Mouse (Mus musculus) limb, embryonic 13.5 days (tissue): ENCODE data around the gene Vav2. TPM values are rescaled to one million over a fixed set of nuclear protein-coding genes. Genes with fewer than 3 reads are reported as not detected.

Source experiments
- ATAC-seq: fragments of 200-750 bp; cut with Nextera tagmentation; 2 replicates; pipeline ENCODE4 v1.8.0; 2017; ENCODE audit warnings: low read depth, moderate number of reproducible peaks, moderate TSS enrichment; ENCODE audit not compliant: low FRiP score
- H3K27ac ChIP-seq: fragments of 300-500 bp; sonication (generic); 2 replicates; pipeline ENCODE4 v1.5.1; 2015; ENCODE audit warnings: inconsistent platforms, mild to moderate bottlenecking, moderate library complexity
- H3K27me3 ChIP-seq: fragments of 300-500 bp; sonication (generic); 2 replicates; pipeline ENCODE4 v1.6.1; 2015; ENCODE audit warnings: mild to moderate bottlenecking, inconsistent platforms
- H3K36me3 ChIP-seq: fragments of 300-500 bp; sonication (generic); 2 replicates; pipeline ENCODE4 v1.6.1; 2015; ENCODE audit warnings: inconsistent platforms, mild to moderate bottlenecking, moderate library complexity
- H3K4me1 ChIP-seq: fragments of 300-500 bp; sonication (generic); 2 replicates; pipeline ENCODE4 v1.6.1; 2015; ENCODE audit warnings: inconsistent platforms
- H3K4me2 ChIP-seq: fragments of 300-500 bp; sonication (generic); replicated peaks from 2 replicates; pipeline ENCODE4 v1.6.1; 2015; ENCODE audit warnings: inconsistent platforms, mild to moderate bottlenecking, moderate library complexity
- H3K4me3 ChIP-seq: fragments of 300-500 bp; sonication (generic); 2 replicates; pipeline ENCODE4 v1.5.1; 2015; ENCODE audit warnings: moderate library complexity, mild to moderate bottlenecking, inconsistent platforms
- H3K9ac ChIP-seq: fragments of 300-500 bp; sonication (generic); 2 replicates; pipeline ENCODE4 v1.6.1; 2015; ENCODE audit warnings: mild to moderate bottlenecking, inconsistent platforms
- H3K9me3 ChIP-seq: fragments of 300-500 bp; sonication (generic); 2 replicates; pipeline ENCODE4 v1.6.1; 2016; ENCODE audit warnings: inconsistent platforms
- WGBS: fragments of 180-500 bp; shearing (Covaris S2); methylation state at CpG from one replicate; pipeline ENCODE4 v1.1.7; 2015; 5-methylcytosine and 5-hydroxymethylcytosine counted together
- polyA plus RNA-seq: library from polyadenylated mRNA; unstranded; fragments of >200 nt; fragmentation: Nextera tagmentation; extraction: Ambion mirVana; gene quantifications from 2 replicates; pipeline ENCODE4 v1.2.1, GENCODE M21; 2015

Vav2 gene
- polyA plus RNA-seq, 1 experiment from 2014 or later: 5.7 TPM

DNA sequence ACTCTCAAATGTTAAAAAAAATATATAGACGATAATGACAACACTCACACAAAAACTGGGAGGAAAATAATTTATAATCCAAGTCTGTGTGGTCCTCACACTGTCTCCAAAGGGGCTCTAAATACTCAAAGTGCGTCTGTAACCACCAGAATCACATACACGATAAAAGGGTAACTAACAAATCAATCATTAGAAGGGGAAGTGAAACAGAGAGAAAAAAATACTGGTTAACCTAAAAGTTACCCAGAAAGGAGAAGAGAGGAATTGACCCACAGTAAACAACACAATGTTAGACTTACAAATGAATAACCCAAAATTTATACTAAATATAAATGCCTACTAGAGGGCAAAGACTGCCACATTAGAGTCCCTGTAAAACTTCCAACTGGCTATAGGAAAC, 161.0 kb downstream of the Vav2 start:
- Histone ChIP-seq H3K27ac (no peak overlapping the region), H3K36me3 (peaks cover 84% of the 10 kb centered on the region), H3K27me3 (no peaks in the 10 kb centered on the region), H3K4me1 (no peaks in the 10 kb centered on the region), H3K4me3 (no peak overlapping the region), H3K4me2 (no peak overlapping the region), H3K9ac (no peak overlapping the region), H3K9me3 (no peaks in the 10 kb centered on the region)
- no peak for ATAC-seq
- WGBS: 80% methylated on average over 3 of the region's 3 CpGs

DNA sequence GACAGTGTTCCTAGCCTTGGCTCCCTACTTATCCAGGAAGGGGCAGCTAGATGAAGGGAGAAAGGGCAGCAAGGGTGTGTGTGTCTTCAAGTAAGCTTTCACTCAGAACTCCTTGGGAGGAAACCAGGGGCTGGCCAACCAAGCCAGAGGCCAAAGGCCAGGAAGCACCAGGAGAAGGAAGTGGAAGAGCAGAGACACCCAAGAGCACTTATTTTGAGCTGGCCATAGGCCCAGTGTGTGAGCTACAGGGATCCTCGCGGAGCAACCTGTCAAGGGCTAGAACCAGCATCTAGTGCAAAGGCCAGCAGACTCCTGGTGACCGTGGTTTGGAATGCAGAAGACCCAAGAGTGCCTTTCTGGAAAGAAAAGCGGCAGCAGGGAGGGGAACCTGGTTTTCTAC, 163.8 kb downstream of the Vav2 start:
- H3K36me3 ChIP-seq: peaks cover 56% of the 10 kb centered on the region
- no peaks in the 10 kb centered on the region for H3K9me3 ChIP-seq
- no peak overlapping the region for H3K4me3 ChIP-seq
- no peak overlapping the region for H3K27ac ChIP-seq
- no peaks in the 10 kb centered on the region for H3K27me3 ChIP-seq
- ATAC-seq: no peak
- 88% methylated on average over 4 of the region's 4 CpGs for WGBS
- H3K4me2 ChIP-seq: no peak overlapping the region
- no peaks in the 10 kb centered on the region for H3K4me1 ChIP-seq
- H3K9ac ChIP-seq: no peak overlapping the region; the same call in 1 of the 2 replicates

DNA sequence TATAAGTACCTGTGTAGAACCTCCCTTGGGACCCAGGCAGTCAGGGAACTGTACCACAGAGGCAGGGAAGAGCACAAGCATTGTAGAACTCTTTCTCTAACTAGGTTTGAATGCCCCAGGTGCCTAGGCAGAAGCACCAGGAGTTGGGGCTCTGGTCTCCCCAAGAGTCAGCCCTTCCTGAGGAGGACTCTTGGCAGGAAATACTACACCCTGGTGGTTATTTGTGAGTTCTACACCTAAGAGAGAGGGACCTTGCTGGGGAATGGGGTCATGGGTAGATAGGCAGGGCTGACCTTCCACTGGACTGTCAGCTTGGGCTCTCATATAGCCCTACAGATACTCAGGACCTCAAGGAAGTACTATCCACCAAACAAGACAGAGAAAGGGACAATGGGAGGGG, 175.4 kb downstream of the Vav2 start:
- H3K4me1 ChIP-seq: peaks cover 17% of the 10 kb centered on the region
- no peak for ATAC-seq
- H3K4me2 ChIP-seq: no peak overlapping the region
- H3K27ac ChIP-seq: no peak overlapping the region
- no peaks in the 10 kb centered on the region for H3K9me3 ChIP-seq
- H3K27me3 ChIP-seq: no peaks in the 10 kb centered on the region
- no peak overlapping the region for H3K9ac ChIP-seq
- H3K4me3 ChIP-seq: no peak overlapping the region
- no peaks in the 10 kb centered on the region for H3K36me3 ChIP-seq

GRCm38 (mm10) chr2:27248211-27248610, 178.6 kb downstream of the Vav2 start, which contains the start of gene Sardh:
TSS of gene Sardh (minus strand) at chr2:27248337.
- no peak within 1 kb of the TSS for H3K9ac ChIP-seq
- H3K27me3 ChIP-seq: no peaks in the 10 kb centered on the region
- no peaks in the 10 kb centered on the region for H3K36me3 ChIP-seq
- H3K4me2 ChIP-seq: peak within 1 kb of the TSS; percentile 53
- 74% methylated on average over 2 of the region's 2 CpGs for WGBS
- peak within 1 kb of the TSS; percentile 72; the same call in 1 of the 2 replicates for H3K27ac ChIP-seq
- no peak within 1 kb of the TSS for H3K4me3 ChIP-seq
- ATAC-seq: no peak
- H3K9me3 ChIP-seq: no peaks in the 10 kb centered on the region
- H3K4me1 ChIP-seq: peaks cover 19% of the 10 kb centered on the region

DNA sequence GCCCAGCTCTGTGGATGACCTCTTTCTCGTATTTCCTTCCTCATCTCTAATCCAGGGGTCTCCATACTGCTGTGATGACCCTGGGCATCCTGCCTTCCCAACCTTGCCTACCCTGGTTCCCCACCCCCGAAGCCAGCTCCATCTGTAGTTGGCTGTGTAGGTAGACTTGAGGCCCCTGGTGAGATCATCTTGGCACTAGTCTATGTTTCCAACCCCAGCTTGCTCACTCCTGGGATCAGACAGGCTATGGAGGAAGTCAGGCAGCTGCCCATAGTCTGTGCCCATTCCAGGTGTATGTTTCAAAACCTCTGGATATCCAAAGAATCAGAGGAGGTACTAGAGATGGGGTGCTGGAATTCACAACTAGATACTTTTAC, 179.4 kb downstream of the Vav2 start:
- peak overlapping the region; percentile 72; the same call in 1 of the 2 replicates for H3K27ac ChIP-seq
- peaks cover 19% of the 10 kb centered on the region for H3K4me1 ChIP-seq
- H3K9me3 ChIP-seq: no peaks in the 10 kb centered on the region
- H3K4me3 ChIP-seq: no peak overlapping the region
- no peak; the same call in 1 of the 2 replicates for ATAC-seq
- H3K9ac ChIP-seq: no peak overlapping the region
- no peaks in the 10 kb centered on the region for H3K36me3 ChIP-seq
- H3K27me3 ChIP-seq: no peaks in the 10 kb centered on the region
- 51% methylated on average over 2 of the region's 2 CpGs for WGBS
- H3K4me2 ChIP-seq: peak overlapping the region; percentile 53

DNA sequence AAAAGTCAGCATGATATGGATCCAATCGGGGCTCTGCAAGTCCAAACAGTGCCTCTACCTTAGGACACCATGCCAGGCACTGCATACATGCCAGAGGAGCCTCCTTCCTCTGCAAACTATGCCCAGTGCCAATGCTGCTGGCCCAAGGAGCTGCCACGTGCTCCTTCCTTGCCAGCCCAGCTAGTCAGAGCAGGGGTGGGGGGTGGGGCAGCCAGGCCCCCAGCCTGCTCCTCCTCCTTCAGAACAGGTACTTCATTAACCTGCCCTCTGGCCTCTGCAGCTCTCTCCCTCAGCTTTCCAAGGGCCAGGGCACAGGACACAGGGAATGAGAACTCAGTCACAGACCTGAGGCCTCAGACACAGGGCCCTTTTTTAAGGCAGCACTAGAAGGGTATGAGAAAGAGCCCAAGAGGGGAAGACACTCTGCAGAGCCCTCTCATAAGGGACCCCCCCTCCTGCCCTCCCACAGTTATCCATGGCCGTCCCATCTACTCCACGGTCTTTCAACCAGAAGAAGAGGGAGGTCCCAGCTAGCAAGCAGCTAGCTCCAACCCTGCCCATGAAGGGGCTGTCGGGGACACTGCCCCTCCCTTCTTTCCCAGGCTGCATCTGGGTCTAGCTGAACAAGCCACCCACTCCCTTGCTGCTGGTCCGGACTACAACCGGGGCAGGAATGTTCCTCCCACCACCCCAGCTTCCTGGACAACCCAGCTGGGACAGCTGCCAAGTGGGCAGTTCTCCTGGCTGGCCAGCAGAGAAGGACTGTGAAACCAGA, 179.9 kb downstream of the Vav2 start:
- Histone ChIP-seq H3K4me3 (peak overlapping the region; percentile 7), H3K9ac (peak overlapping the region; percentile 31; the same call in 1 of the 2 replicates), H3K4me2 (peak overlapping the region; percentile 53), H3K9me3 (no peaks in the 10 kb centered on the region), H3K4me1 (peaks cover 19% of the 10 kb centered on the region), H3K27me3 (no peaks in the 10 kb centered on the region), H3K27ac (peak overlapping the region; percentile 72; the same call in 1 of the 2 replicates), H3K36me3 (no peaks in the 10 kb centered on the region)
- WGBS: 33% methylated on average over 7 of the region's 7 CpGs
- peak; percentile 88 for ATAC-seq

DNA sequence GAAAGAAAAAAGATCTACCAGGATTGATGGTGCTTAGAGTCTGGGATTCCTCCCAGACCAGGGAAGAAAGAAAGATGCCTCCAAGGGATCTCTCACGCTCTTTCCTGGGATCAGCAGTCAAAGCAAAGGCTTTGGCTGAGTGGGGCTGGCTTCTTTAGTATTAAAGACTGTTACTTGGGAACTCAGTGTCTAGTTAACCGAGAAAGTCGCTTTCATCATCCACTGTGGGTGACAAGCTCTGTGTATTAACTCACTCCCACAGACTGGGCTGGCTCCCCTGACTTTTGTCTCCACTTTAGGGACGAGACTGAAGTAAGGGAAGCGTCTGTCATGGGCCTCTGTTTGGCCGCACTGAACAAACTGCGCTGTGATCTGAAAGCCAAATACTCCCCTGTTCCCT, 180.9 kb downstream of the Vav2 start:
- no peak for ATAC-seq
- Histone ChIP-seq H3K27me3 (no peaks in the 10 kb centered on the region), H3K9ac (no peak overlapping the region), H3K4me3 (no peak overlapping the region), H3K4me2 (peak overlapping the region; percentile 53; the same call in 1 of the 2 replicates), H3K4me1 (peaks cover 19% of the 10 kb centered on the region), H3K27ac (no peak overlapping the region), H3K9me3 (no peaks in the 10 kb centered on the region), H3K36me3 (no peaks in the 10 kb centered on the region)
- WGBS: 69% methylated on average over 7 of the region's 7 CpGs

- 0 out of 2 replicates have a peak, but pooled peaks cover 2% of the 10 kb centered on the region for H3K4me1 ChIP-seq
- no peak overlapping the region for H3K9ac ChIP-seq
- 0 out of 2 replicates have a peak, but pooled peaks have one; percentile 28 for ATAC-seq
- no peaks in the 10 kb centered on the region for H3K36me3 ChIP-seq
- H3K27me3 ChIP-seq: 0 out of 2 replicates have a peak, but pooled peaks cover 2% of the 10 kb centered on the region
- 32% methylated on average over 4 of the region's 4 CpGs for WGBS
- no peak overlapping the region for H3K4me3 ChIP-seq
- H3K9me3 ChIP-seq: no peaks in the 10 kb centered on the region
- no peak overlapping the region for H3K4me2 ChIP-seq
- H3K27ac ChIP-seq: no peak overlapping the region
These were observed 189.5 kb downstream of the Vav2 start for GRCm38 (mm10) chr2:27237342-27237741.

- peak; percentile 52; the same call in 1 of the 2 replicates for ATAC-seq
- 0 out of 2 replicates have a peak, but pooled peaks cover 2% of the 10 kb centered on the region for H3K27me3 ChIP-seq
- H3K4me3 ChIP-seq: no peak overlapping the region
- no peaks in the 10 kb centered on the region for H3K9me3 ChIP-seq
- no peaks in the 10 kb centered on the region for H3K36me3 ChIP-seq
- H3K4me2 ChIP-seq: no peak overlapping the region
- H3K27ac ChIP-seq: no peak overlapping the region
- H3K4me1 ChIP-seq: 0 out of 2 replicates have a peak, but pooled peaks cover 7% of the 10 kb centered on the region
- 21% methylated on average over 3 of the region's 3 CpGs for WGBS
- H3K9ac ChIP-seq: no peak overlapping the region
These were observed 191.1 kb downstream of the Vav2 start for GRCm38 (mm10) chr2:27235729-27236128.

DNA sequence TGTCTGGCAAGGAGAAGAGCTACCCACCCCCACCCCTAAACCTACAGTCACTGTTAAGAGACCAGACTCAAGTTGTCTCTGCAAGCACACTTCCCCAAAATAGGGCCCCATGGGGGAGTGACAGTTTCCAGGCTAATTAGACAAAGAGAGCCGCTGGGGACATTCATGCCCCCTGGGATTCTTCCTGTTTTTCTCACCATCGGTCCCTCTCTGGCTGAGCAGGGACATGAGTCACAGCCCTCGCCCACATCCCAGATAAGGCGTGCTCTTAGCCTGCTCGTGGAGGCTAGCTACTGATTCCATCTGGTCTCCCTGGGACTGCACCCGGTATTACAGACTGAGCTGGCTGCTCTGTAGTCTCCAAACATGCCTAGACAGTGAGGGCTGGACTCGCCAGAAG, 194.5 kb downstream of the Vav2 start:
- H3K27me3 ChIP-seq: 0 out of 2 replicates have a peak, but pooled peaks cover 5% of the 10 kb centered on the region
- WGBS: 19% methylated on average over 7 of the region's 7 CpGs

GRCm38 (mm10) chr2:27229481-27230105, 197.2 kb downstream of the Vav2 start:
- Histone ChIP-seq H3K9ac (no peak overlapping the region), H3K27ac (no peak overlapping the region)
- WGBS: 76% methylated on average over 2 of the region's 2 CpGs

More for the DNA sequence above, 194.5 kb downstream of the Vav2 start:
- no peak for ATAC-seq
- Histone ChIP-seq H3K4me3 (no peak overlapping the region), H3K36me3 (no peaks in the 10 kb centered on the region), H3K27ac (no peak overlapping the region), H3K9me3 (no peaks in the 10 kb centered on the region), H3K9ac (no peak overlapping the region), H3K4me2 (no peak overlapping the region), H3K4me1 (0 out of 2 replicates have a peak, but pooled peaks cover 7% of the 10 kb centered on the region)

DNA sequence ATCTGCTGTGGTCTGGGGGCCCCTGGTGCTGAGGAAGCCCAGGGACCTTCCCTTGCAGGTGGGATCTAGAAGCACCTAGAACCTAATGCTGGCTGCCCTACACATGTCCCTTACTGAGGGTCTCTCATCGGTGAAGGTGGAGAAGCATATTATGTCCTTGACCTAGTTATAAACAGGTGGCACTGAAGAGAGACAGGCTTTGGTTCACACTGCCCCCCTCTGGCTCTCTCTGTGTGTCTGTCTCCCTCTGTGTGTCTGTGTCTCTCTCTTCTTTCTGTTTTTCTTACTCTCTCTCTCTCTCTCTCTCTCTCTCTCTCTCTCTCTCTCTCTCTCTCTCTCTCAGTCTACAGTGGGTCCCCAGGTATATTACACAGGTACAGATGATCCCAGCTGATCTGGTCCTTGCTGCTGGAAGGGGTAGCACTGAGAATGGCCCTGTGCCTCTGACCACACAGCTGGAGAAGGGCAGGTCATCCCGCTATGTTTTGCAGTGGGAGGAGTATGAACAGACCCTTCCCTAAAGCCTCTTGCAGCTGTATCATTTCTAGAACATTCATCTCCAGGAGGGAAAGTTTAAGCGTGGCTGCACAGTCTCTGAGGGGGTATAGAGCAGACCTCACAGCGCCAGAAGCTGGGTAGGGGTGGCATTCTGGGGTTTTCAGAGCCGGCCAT, 197.9 kb downstream of the Vav2 start:
- WGBS: 76% methylated on average over 5 of the region's 5 CpGs
- Histone ChIP-seq H3K4me3 (no peak overlapping the region), H3K4me1 (peaks cover 19% of the 10 kb centered on the region), H3K4me2 (no peak overlapping the region), H3K9me3 (no peaks in the 10 kb centered on the region), H3K27ac (no peak overlapping the region), H3K27me3 (0 out of 2 replicates have a peak, but pooled peaks cover 2% of the 10 kb centered on the region), H3K36me3 (no peaks in the 10 kb centered on the region), H3K9ac (no peak overlapping the region)
- no peak for ATAC-seq

More at GRCm38 (mm10) chr2:27229481-27230105, 197.2 kb downstream of the Vav2 start:
- Histone ChIP-seq H3K36me3 (no peaks in the 10 kb centered on the region), H3K4me3 (no peak overlapping the region), H3K9me3 (no peaks in the 10 kb centered on the region), H3K27me3 (0 out of 2 replicates have a peak, but pooled peaks cover 2% of the 10 kb centered on the region), H3K4me2 (no peak overlapping the region), H3K4me1 (peaks cover 19% of the 10 kb centered on the region)
- no peak for ATAC-seq
